Mouse (Mus musculus) liver, embryonic 14.5 days (tissue): ENCODE results near the gene Nedd9. TPM values are rescaled to one million over a fixed set of nuclear protein-coding genes. Genes with fewer than 3 reads are reported as not detected.

Experiments
- ATAC-seq: fragments of 200-750 bp; cut with Nextera tagmentation; 2 replicates; pipeline ENCODE4 v1.8.0; 2017; ENCODE audit warnings: moderate number of reproducible peaks, mild to moderate bottlenecking, moderate library complexity; ENCODE audit not compliant: insufficient read depth
- DNase-seq, 3 experiments: peaks; one replicate each; pipeline ENCODE4 v3.0.0-alpha.2; 2012 to 2013; ENCODE audit warnings: low read depth in 3 of 3, low spot score in 3 of 3
- H3K27ac ChIP-seq: fragments of 300-500 bp; sonication (generic); 2 replicates; pipeline ENCODE4 v1.5.1; 2014; ENCODE audit warnings: moderate library complexity, mild to moderate bottlenecking, control low read depth, inconsistent platforms
- H3K27me3 ChIP-seq: fragments of 300-500 bp; sonication (generic); 2 replicates; pipeline ENCODE4 v1.6.1; 2014; ENCODE audit warnings: mild to moderate bottlenecking, low read length, moderate library complexity; ENCODE audit not compliant: control insufficient read depth, insufficient read depth
- H3K36me3 ChIP-seq: fragments of 300-500 bp; sonication (generic); replicated peaks from 2 replicates; pipeline ENCODE4 v1.6.1; 2014; ENCODE audit warnings: low read depth; ENCODE audit not compliant: control insufficient read depth, insufficient read depth
- H3K4me1 ChIP-seq, 2 experiments: fragments of 200-500 bp in 1 of 2; fragments of 300-500 bp in 1 of 2; sonication (generic) in 1 of 2; replicated peaks; 2 replicates each; pipeline ENCODE4 v1.6.1; 2012 to 2014; ENCODE audit warnings: antibody characterized with exemption in 1 of 2, inconsistent platforms in 1 of 2, low read length in 1 of 2; ENCODE audit not compliant: control insufficient read depth in 2 of 2, insufficient read depth in 2 of 2
- H3K4me2 ChIP-seq: fragments of 300-500 bp; sonication (generic); 2 replicates; pipeline ENCODE4 v1.6.1; 2014; ENCODE audit warnings: low read depth, mild to moderate bottlenecking, control low read depth, moderate library complexity
- H3K4me3 ChIP-seq, 2 experiments: fragments of 200-500 bp in 1 of 2; fragments of 300-500 bp in 1 of 2; sonication (generic) in 1 of 2; 2 replicates each; pipeline ENCODE4 v1.5.1; 2012 to 2014; ENCODE audit warnings: low read depth in 2 of 2, low read length in 2 of 2, mild to moderate bottlenecking in 2 of 2, control low read depth in 1 of 2, inconsistent platforms in 1 of 2, moderate library complexity in 1 of 2; ENCODE audit not compliant: insufficient read depth in 1 of 2
- H3K9ac ChIP-seq: fragments of 300-500 bp; sonication (generic); replicated peaks from 2 replicates; pipeline ENCODE4 v1.6.1; 2014; ENCODE audit warnings: mild to moderate bottlenecking, control low read depth, moderate library complexity
- H3K9me3 ChIP-seq: fragments of 300-500 bp; sonication (generic); 2 replicates; pipeline ENCODE4 v1.6.1; 2016; ENCODE audit warnings: low read length, mixed read lengths; ENCODE audit not compliant: control insufficient read depth
- CTCF ChIP-seq: IDR thresholded peaks from 2 replicates; pipeline ENCODE4 v1.5.1; 2016; ENCODE audit warnings: antibody characterized with exemption, low read depth, control low read depth
- EP300 ChIP-seq: IDR thresholded peaks from 2 replicates; pipeline ENCODE4 v1.6.1; 2016; ENCODE audit warnings: antibody characterized with exemption, low read depth
- WGBS: fragments of 180-500 bp; shearing (Covaris S2); extraction: QIAGEN DNeasy Blood & Tissue Kit; methylation state at CpG from one replicate; pipeline ENCODE4 v1.1.7; 2014; ENCODE audit not compliant: insufficient replicate concordance; 5-methylcytosine and 5-hydroxymethylcytosine counted together
- polyA plus RNA-seq, 2 experiments: library from polyadenylated mRNA; depleted of rRNA in 1 of 2; stranded (reverse) in 1 of 2; unstranded in 1 of 2; fragments of >200 nt; fragmentation: Nextera tagmentation in 1 of 2; extraction: Ambion mirVana in 1 of 2; gene quantifications; 2 replicates each; pipeline versions ENCODE4 v1.2.1 to v1.2.3; 2012 to 2014

Gene Nedd9
- polyA plus RNA-seq, 2 experiments = 1.2 to 2.7 TPM

- DNase-seq (no peak), ATAC-seq (no peak)
- Histone ChIP-seq H3K27ac (no peak overlapping the region), H3K36me3 (no peaks in the 10 kb centered on the region), H3K4me1 (peaks cover 0 to 8% of the 10 kb centered on the region in 2 experiments; a peak in 2 of 4 replicates), H3K4me2 (no peak overlapping the region), H3K9me3 (no peaks in the 10 kb centered on the region), H3K4me3 (no peak overlapping the region), H3K27me3 (no peaks in the 10 kb centered on the region), H3K9ac (no peak overlapping the region)
- WGBS = 30% methylated on average over 6 of the region's 6 CpGs
- TF ChIP-seq EP300 (no peak), CTCF (no peak)
Measured at GRCm38 (mm10) chr13:41345306-41345705, 141.9 kb downstream of the Nedd9 start.

- no peaks in the 10 kb centered on the region for H3K27me3 ChIP-seq
- no peak for DNase-seq
- no peaks in the 10 kb centered on the region for H3K9me3 ChIP-seq
- 37% methylated on average over 3 of the region's 3 CpGs for WGBS
- no peak for TF ChIP-seq EP300
- TF ChIP-seq CTCF = no peak
- no peak for ATAC-seq
- H3K4me3 ChIP-seq = no peak overlapping the region
- no peak overlapping the region for H3K9ac ChIP-seq
- peaks cover 0 to 8% of the 10 kb centered on the region in 2 experiments; a peak in 2 of 4 replicates for H3K4me1 ChIP-seq
- H3K36me3 ChIP-seq = no peaks in the 10 kb centered on the region
- H3K4me2 ChIP-seq = no peak overlapping the region
- H3K27ac ChIP-seq = no peak overlapping the region
Measured at GRCm38 (mm10) chr13:41343887-41344266, 143.3 kb downstream of the Nedd9 start.

- 38% methylated on average over 3 of the region's 3 CpGs for WGBS
- ATAC-seq = no peak
Measured at GRCm38 (mm10) chr13:41343163-41343886, 143.8 kb downstream of the Nedd9 start.

GRCm38 (mm10) chr13:41341422-41341821 is 145.7 kb downstream of the Nedd9 start:
- H3K4me3 ChIP-seq = no peak overlapping the region
- 66% methylated on average over 9 of the region's 9 CpGs for WGBS
- no peak overlapping the region for H3K4me2 ChIP-seq
- no peak for TF ChIP-seq EP300
- TF ChIP-seq CTCF = no peak
- H3K27me3 ChIP-seq = no peaks in the 10 kb centered on the region
- DNase-seq = no peak
- H3K27ac ChIP-seq = no peak overlapping the region
- no peaks in the 10 kb centered on the region for H3K9me3 ChIP-seq
- no peaks in the 10 kb centered on the region for H3K36me3 ChIP-seq
- ATAC-seq = no peak
- H3K4me1 ChIP-seq = peaks cover 0 to 8% of the 10 kb centered on the region in 2 experiments; a peak in 2 of 4 replicates
- H3K9ac ChIP-seq = no peak overlapping the region

More at GRCm38 (mm10) chr13:41343163-41343886, 143.8 kb downstream of the Nedd9 start:
- peaks cover 0 to 8% of the 10 kb centered on the region in 2 experiments; a peak in 2 of 4 replicates for H3K4me1 ChIP-seq
- no peaks in the 10 kb centered on the region for H3K27me3 ChIP-seq
- no peak overlapping the region for H3K4me2 ChIP-seq
- H3K36me3 ChIP-seq = no peaks in the 10 kb centered on the region
- no peaks in the 10 kb centered on the region for H3K9me3 ChIP-seq
- TF ChIP-seq EP300 (no peak), CTCF (no peak)
- no peak overlapping the region for H3K4me3 ChIP-seq
- H3K9ac ChIP-seq = no peak overlapping the region
- no peak for DNase-seq
- no peak overlapping the region for H3K27ac ChIP-seq

DNA sequence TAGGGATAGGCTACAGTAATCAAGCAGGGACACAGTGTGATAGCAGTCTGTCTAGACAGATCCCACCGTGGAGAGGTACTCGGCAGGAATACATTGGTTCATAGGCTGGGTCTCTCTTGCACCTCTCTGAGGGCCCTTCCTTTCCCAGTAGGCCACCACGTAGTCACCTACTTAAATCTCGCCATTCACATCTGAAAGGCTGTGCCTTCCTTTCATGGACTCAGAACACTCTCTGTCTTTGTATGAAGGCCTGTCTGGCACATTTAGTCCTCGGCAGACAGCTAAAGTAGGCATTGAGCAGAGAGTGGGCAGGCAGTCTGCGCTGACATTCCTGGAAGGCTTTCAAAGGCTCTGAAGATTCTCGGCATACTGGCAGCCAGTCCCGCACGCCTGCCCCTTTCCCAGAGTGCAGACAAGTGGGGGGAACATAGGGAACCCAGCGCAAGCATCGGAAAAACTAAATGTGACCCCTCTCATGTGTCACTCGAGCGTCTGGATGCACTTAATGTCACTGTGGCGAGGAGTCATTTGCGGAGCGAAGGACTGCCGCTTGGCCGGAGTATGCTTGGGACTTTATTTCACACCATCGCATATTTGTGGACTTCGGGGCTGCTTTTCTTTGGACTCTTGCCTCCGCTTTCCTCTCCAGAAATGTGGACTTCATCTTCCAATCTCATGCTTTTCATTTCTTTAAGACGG is 147.4 kb downstream of the Nedd9 start:
- DNase-seq (no peak), ATAC-seq (no peak)
- Histone ChIP-seq H3K9me3 (no peaks in the 10 kb centered on the region), H3K27ac (no peak overlapping the region), H3K4me2 (no peak overlapping the region), H3K27me3 (no peaks in the 10 kb centered on the region), H3K4me3 (no peak overlapping the region), H3K36me3 (no peaks in the 10 kb centered on the region), H3K4me1 (peaks cover 0 to 6% of the 10 kb centered on the region in 2 experiments; a peak in 2 of 4 replicates), H3K9ac (no peak overlapping the region)
- WGBS = 72% methylated on average over 22 of the region's 22 CpGs
- TF ChIP-seq EP300 = no peak
- TF ChIP-seq CTCF = no peak
